Mouse (Mus musculus) MEL (cell line): ENCODE measurements around the gene Zfand2b. TPM values are rescaled to one million over a fixed set of nuclear protein-coding genes. Genes with fewer than 3 reads are reported as not detected.

Experiments
- DNase-seq: peaks from one replicate; pipeline ENCODE4 v3.0.0; 2011; ENCODE audit warnings: low read depth, low spot score
- H3K27ac ChIP-seq: 2 replicates; pipeline ENCODE4 v1.5.1; 2012; ENCODE audit warnings: low read depth, mild to moderate bottlenecking, control low read depth, low read length, moderate library complexity; ENCODE audit not compliant: control insufficient read depth
- H3K27me3 ChIP-seq, 2 experiments: fragments of 150-350 bp in 1 of 2; sonication (generic) in 1 of 2; 2 replicates each; pipeline ENCODE4 v1.6.1; 2012; ENCODE audit warnings: low read length in 2 of 2, mild to moderate bottlenecking in 2 of 2, improper control_type of control experiment in 1 of 2, moderate library complexity in 1 of 2; ENCODE audit not compliant: insufficient read depth in 2 of 2, control insufficient read depth in 1 of 2
- H3K36me3 ChIP-seq, 2 experiments: 2 replicates each; pipeline ENCODE4 v1.6.1; 2012 to 2014; ENCODE audit warnings: low read length in 2 of 2, improper control_type of control experiment in 1 of 2, inconsistent platforms in 1 of 2, mild to moderate bottlenecking in 1 of 2; ENCODE audit not compliant: insufficient read depth in 2 of 2, control insufficient read depth in 1 of 2
- H3K4me1 ChIP-seq, 2 experiments: fragments of 150-350 bp in 1 of 2; sonication (generic) in 1 of 2; 2 replicates each; pipeline ENCODE4 v1.6.1; 2012; ENCODE audit warnings: low read length in 2 of 2, improper control_type of control experiment in 1 of 2, mild to moderate bottlenecking in 1 of 2; ENCODE audit not compliant: insufficient read depth in 2 of 2, control insufficient read depth in 1 of 2
- H3K4me3 ChIP-seq, 2 experiments: fragments of 150-350 bp in 1 of 2; sonication (generic) in 1 of 2; 2 replicates each; pipeline ENCODE4 v1.5.1; 2012; ENCODE audit warnings: low read depth in 2 of 2, low read length in 2 of 2, mild to moderate bottlenecking in 2 of 2, moderate library complexity in 2 of 2, control low read depth in 1 of 2, improper control_type of control experiment in 1 of 2; ENCODE audit not compliant: control insufficient read depth in 1 of 2, insufficient read depth in 1 of 2
- H3K79me2 ChIP-seq: 2 replicates; pipeline ENCODE4 v1.6.1; 2012; ENCODE audit warnings: mild to moderate bottlenecking, low read length, moderate library complexity; ENCODE audit not compliant: control insufficient read depth, poor library complexity, insufficient read depth
- H3K9ac ChIP-seq: 2 replicates; pipeline ENCODE4 v1.6.1; 2012; ENCODE audit warnings: low read depth, mild to moderate bottlenecking, control low read depth, low read length, moderate library complexity; ENCODE audit not compliant: control insufficient read depth, poor library complexity, severe bottlenecking
- H3K9me3 ChIP-seq: fragments of 150-350 bp; sonication (generic); replicated peaks from 2 replicates; pipeline ENCODE4 v1.6.1; 2012; ENCODE audit warnings: mild to moderate bottlenecking, low read length, improper control_type of control experiment, moderate library complexity; ENCODE audit not compliant: insufficient read depth
- BHLHE40 ChIP-seq: IDR thresholded peaks from 2 replicates; pipeline ENCODE4 v1.6.1; 2012; ENCODE audit warnings: low read depth, mild to moderate bottlenecking, inconsistent platforms, low read length, improper control_type of control experiment, borderline replicate concordance
- CHD1 ChIP-seq: IDR thresholded peaks from 2 replicates; pipeline ENCODE4 v1.6.1; 2012; ENCODE audit warnings: low read depth, mild to moderate bottlenecking, inconsistent platforms, low read length, improper control_type of control experiment
- CHD2 ChIP-seq: IDR thresholded peaks from 2 replicates; pipeline ENCODE4 v1.6.1; 2011; ENCODE audit warnings: low read length, improper control_type of control experiment
- CTCF ChIP-seq, 3 experiments: IDR thresholded peaks in 2 of 3; conservative IDR thresholded peaks in 1 of 3; 2 replicates each; pipeline ENCODE4 v1.5.1; 2011 to 2012; ENCODE audit warnings: low read length in 3 of 3, low read depth in 2 of 3, mild to moderate bottlenecking in 2 of 3, improper control_type of control experiment in 1 of 3, inconsistent platforms in 1 of 3, mixed read lengths in 1 of 3, moderate library complexity in 1 of 3; ENCODE audit not compliant: control insufficient read depth in 1 of 3, insufficient read depth in 1 of 3, poor library complexity in 1 of 3, severe bottlenecking in 1 of 3
- E2F4 ChIP-seq: IDR thresholded peaks from 2 replicates; pipeline ENCODE4 v1.6.1; 2011; ENCODE audit warnings: low read depth, low read length, improper control_type of control experiment, borderline replicate concordance
- ELF1 ChIP-seq: IDR thresholded peaks from 2 replicates; pipeline ENCODE4 v1.6.1; 2014; ENCODE audit warnings: low read depth, mild to moderate bottlenecking, inconsistent platforms, low read length, improper control_type of control experiment, moderate library complexity
- EP300 ChIP-seq, 2 experiments: IDR thresholded peaks; 2 replicates each; pipeline ENCODE4 v1.6.1; 2011; ENCODE audit warnings: improper control_type of control experiment in 2 of 2, low read length in 2 of 2, low read depth in 1 of 2, mild to moderate bottlenecking in 1 of 2
- ETS1 ChIP-seq: IDR thresholded peaks from 2 replicates; pipeline ENCODE4 v1.6.1; 2012; ENCODE audit warnings: low read depth, mild to moderate bottlenecking, inconsistent platforms, low read length, improper control_type of control experiment, moderate library complexity
- GABPA ChIP-seq: IDR thresholded peaks from 2 replicates; pipeline ENCODE4 v1.6.1; 2012; ENCODE audit warnings: low read depth, mild to moderate bottlenecking, inconsistent platforms, low read length, improper control_type of control experiment, moderate library complexity
- HCFC1 ChIP-seq: IDR thresholded peaks from 2 replicates; pipeline ENCODE4 v1.6.1; 2012; ENCODE audit warnings: low read depth, mild to moderate bottlenecking, inconsistent platforms, low read length, improper control_type of control experiment, moderate library complexity
- JUND ChIP-seq: IDR thresholded peaks from 2 replicates; pipeline ENCODE4 v1.6.1; 2011; ENCODE audit warnings: low read depth, mild to moderate bottlenecking, improper control_type of control experiment, low read length
- KAT2A ChIP-seq: conservative IDR thresholded peaks from 2 replicates; pipeline ENCODE4 v1.6.1; 2012; ENCODE audit warnings: low read depth, low read length, improper control_type of control experiment, inconsistent platforms
- MAX ChIP-seq: IDR thresholded peaks from 2 replicates; pipeline ENCODE4 v1.6.1; 2011; ENCODE audit warnings: low read length, improper control_type of control experiment
- MAZ ChIP-seq: IDR thresholded peaks from 2 replicates; pipeline ENCODE4 v1.6.1; 2012; ENCODE audit warnings: low read depth, mild to moderate bottlenecking, inconsistent platforms, low read length, improper control_type of control experiment
- MEF2A ChIP-seq: IDR thresholded peaks from 2 replicates; pipeline ENCODE4 v1.6.1; 2014; ENCODE audit warnings: low read depth, mild to moderate bottlenecking, inconsistent platforms, low read length, improper control_type of control experiment; ENCODE audit not compliant: poor library complexity, insufficient replicate concordance, severe bottlenecking; ENCODE audit errors: extremely low read depth
- MXI1 ChIP-seq: IDR thresholded peaks from 2 replicates; pipeline ENCODE4 v1.6.1; 2011; ENCODE audit warnings: mild to moderate bottlenecking, low read depth, low read length, improper control_type of control experiment
- MYB ChIP-seq: IDR thresholded peaks from 2 replicates; pipeline ENCODE4 v1.6.1; 2011; ENCODE audit warnings: mild to moderate bottlenecking, low read depth, low read length, improper control_type of control experiment
- MYC ChIP-seq: IDR thresholded peaks from 2 replicates; pipeline ENCODE4 v1.6.1; 2011; ENCODE audit warnings: low read depth, mild to moderate bottlenecking, low read length, improper control_type of control experiment, moderate library complexity
- NELFE ChIP-seq: IDR thresholded peaks from 2 replicates; pipeline ENCODE4 v1.6.1; 2011; ENCODE audit warnings: low read depth, low read length, improper control_type of control experiment
- NRF1 ChIP-seq: IDR thresholded peaks from 2 replicates; pipeline ENCODE4 v1.6.1; 2014; ENCODE audit warnings: low read depth, mild to moderate bottlenecking, inconsistent platforms, low read length, improper control_type of control experiment, moderate library complexity; ENCODE audit not compliant: poor library complexity, insufficient read depth, severe bottlenecking
- POLR2A ChIP-seq, 2 experiments: IDR thresholded peaks; 2 replicates each; pipeline ENCODE4 v1.6.1; 2011 to 2012; ENCODE audit warnings: low read length in 2 of 2, mild to moderate bottlenecking in 2 of 2, control low read depth in 1 of 2, improper control_type of control experiment in 1 of 2, low read depth in 1 of 2, moderate library complexity in 1 of 2; ENCODE audit not compliant: control insufficient read depth in 1 of 2, insufficient read depth in 1 of 2, poor library complexity in 1 of 2
- POLR2AphosphoS2 ChIP-seq: IDR thresholded peaks from 2 replicates; pipeline ENCODE4 v1.6.1; 2011; ENCODE audit warnings: low read length, improper control_type of control experiment
- SIN3A ChIP-seq: IDR thresholded peaks from 2 replicates; pipeline ENCODE4 v1.6.1; 2012; ENCODE audit warnings: low read length, improper control_type of control experiment, inconsistent platforms
- SMC3 ChIP-seq: IDR thresholded peaks from 2 replicates; pipeline ENCODE4 v1.6.1; 2011; ENCODE audit warnings: low read depth, low read length, improper control_type of control experiment
- TAL1 ChIP-seq: IDR thresholded peaks from 2 replicates; pipeline ENCODE4 v1.6.1; 2012; ENCODE audit warnings: mild to moderate bottlenecking, inconsistent platforms, low read length, moderate library complexity, mixed read lengths
- TBP ChIP-seq: IDR thresholded peaks from 2 replicates; pipeline ENCODE4 v1.8.0; 2011; ENCODE audit warnings: low read depth, low read length, improper control_type of control experiment
- TCF12 ChIP-seq: IDR thresholded peaks from 2 replicates; pipeline ENCODE4 v1.6.1; 2014; ENCODE audit warnings: low read depth, mild to moderate bottlenecking, inconsistent platforms, low read length, improper control_type of control experiment, moderate library complexity
- UBTF ChIP-seq: IDR thresholded peaks from 2 replicates; pipeline ENCODE4 v1.6.1; 2012; ENCODE audit warnings: low read depth, mild to moderate bottlenecking, inconsistent platforms, low read length, improper control_type of control experiment, moderate library complexity, borderline replicate concordance; ENCODE audit not compliant: insufficient read depth
- USF1 ChIP-seq: IDR thresholded peaks from 2 replicates; pipeline ENCODE4 v1.6.1; 2014; ENCODE audit warnings: low read depth, mild to moderate bottlenecking, inconsistent platforms, low read length, improper control_type of control experiment, moderate library complexity
- USF2 ChIP-seq, 2 experiments: IDR thresholded peaks; 2 replicates each; pipeline ENCODE4 v1.6.1; 2011 to 2012; ENCODE audit warnings: improper control_type of control experiment in 2 of 2, low read length in 2 of 2, borderline replicate concordance in 1 of 2, inconsistent platforms in 1 of 2, low read depth in 1 of 2, mild to moderate bottlenecking in 1 of 2; ENCODE audit not compliant: insufficient read depth in 1 of 2
- ZC3H11A ChIP-seq: IDR thresholded peaks from 2 replicates; pipeline ENCODE4 v1.6.1; 2012; ENCODE audit warnings: low read depth, mild to moderate bottlenecking, inconsistent platforms, low read length, improper control_type of control experiment
- ZKSCAN1 ChIP-seq: IDR thresholded peaks from 2 replicates; pipeline ENCODE4 v1.6.1; 2012; ENCODE audit warnings: low read depth, mild to moderate bottlenecking, inconsistent platforms, low read length, improper control_type of control experiment, moderate library complexity
- ZMIZ1 ChIP-seq: IDR thresholded peaks from 2 replicates; pipeline ENCODE4 v1.6.1; 2012; ENCODE audit warnings: low read depth, mild to moderate bottlenecking, inconsistent platforms, low read length, improper control_type of control experiment, moderate library complexity
- ZNF384 ChIP-seq: IDR thresholded peaks from 2 replicates; pipeline ENCODE4 v1.6.1; 2012; ENCODE audit warnings: low read depth, mild to moderate bottlenecking, inconsistent platforms, low read length, improper control_type of control experiment
- polyA plus RNA-seq, 2 experiments: library from polyadenylated mRNA; stranded (reverse) in 1 of 2; unstranded in 1 of 2; fragments of >175 nt in 1 of 2; fragments of >200 nt in 1 of 2; gene quantifications; 2 replicates each; pipeline versions ENCODE4 v1.2.1 to v1.2.4; 2012; ENCODE audit warnings: low replicate concordance in 2 of 2, low read depth in 1 of 2; ENCODE audit not compliant: insufficient read length in 2 of 2, insufficient read depth in 1 of 2, missing spikeins in 1 of 2
- total RNA-seq: library from RNA; depleted of rRNA; stranded (reverse); fragments of 300-350 nt; gene quantifications from 2 replicates; pipeline ENCODE4 v1.2.3, GENCODE M21; 2012; rRNA removed

The Zfand2b gene
- 14.4 and 15.0 TPM in 2 replicates for total RNA-seq
- 10 to 100 TPM in 1 of 2 experiments, not detected in 1; 18.3 TPM for polyA plus RNA-seq

DNA sequence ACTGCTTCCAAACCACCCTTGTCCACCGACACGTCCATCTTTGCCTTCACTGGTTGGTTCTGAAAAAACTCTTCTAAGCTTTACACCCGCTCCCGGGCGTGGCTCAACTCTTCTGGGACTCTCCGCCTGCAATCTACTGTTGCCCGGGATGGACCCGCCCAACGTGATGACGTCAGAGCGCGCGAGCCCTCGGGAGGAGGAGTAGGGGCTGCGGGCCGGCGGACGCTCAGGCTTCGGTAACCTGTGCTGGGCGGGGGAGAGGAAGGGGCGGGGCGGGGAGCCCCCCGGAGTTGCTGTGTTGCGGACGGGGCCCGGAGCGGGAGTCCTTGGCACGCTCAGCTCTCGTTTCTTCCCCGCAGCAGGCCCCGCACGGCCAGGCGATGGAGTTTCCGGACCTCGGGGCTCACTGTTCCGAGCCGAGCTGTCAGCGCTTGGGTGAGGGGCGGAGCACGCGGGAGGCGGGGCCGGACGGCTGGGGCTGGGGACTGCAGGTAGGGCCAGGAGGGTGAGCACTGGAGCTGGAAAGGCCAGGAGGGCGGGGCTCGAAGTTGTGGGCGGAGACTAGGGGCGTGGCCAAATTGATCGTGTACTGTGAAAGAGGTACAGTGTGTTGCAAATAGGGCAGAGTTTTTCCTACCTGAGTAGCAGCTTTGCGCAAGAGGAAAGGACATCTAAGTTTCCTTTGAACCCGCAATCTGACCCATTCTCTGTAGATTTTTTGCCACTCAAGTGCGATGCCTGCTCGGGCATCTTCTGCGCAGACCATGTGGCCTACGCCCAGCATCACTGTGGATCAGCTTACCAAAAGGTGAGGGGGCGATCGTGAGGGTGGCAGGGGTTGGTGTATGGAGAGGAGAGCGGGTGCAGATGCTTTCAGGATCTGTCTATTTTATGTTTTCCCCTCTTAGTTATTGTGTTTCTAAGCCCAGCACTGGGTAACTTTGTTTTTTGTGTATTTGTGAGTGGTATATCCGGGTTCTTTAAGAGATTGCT lies at the start of gene Zfand2b:
Gene Zfand2b (plus strand): TSS at position 175 of the 993 bp plus-strand sequence.
- H3K79me2 ChIP-seq: no peaks in the 10 kb centered on the region
- H3K9me3 ChIP-seq: no peaks in the 10 kb centered on the region
- H3K27me3 ChIP-seq: no peaks in the 10 kb centered on the region
- H3K9ac ChIP-seq: peak within 1 kb of the TSS; percentile 65
- H3K4me3 ChIP-seq: peak within 1 kb of the TSS; percentile 60 to 84
- H3K36me3 ChIP-seq: no peaks in the 10 kb centered on the region; a peak in 2 of 4 replicates
- peak; percentile 97 for DNase-seq
- H3K27ac ChIP-seq: peak within 1 kb of the TSS; percentile 48; the same call in 1 of the 2 replicates
- peaks cover 0 to 4% of the 10 kb centered on the region in 2 experiments; a peak in 2 of 4 replicates for H3K4me1 ChIP-seq
- TF ChIP-seq HCFC1 (peak; percentile 64), POLR2AphosphoS2 (peak; percentile 45; the same call in 1 of the 2 replicates), KAT2A (no peak), NELFE (peak; percentile 56), MAX (peak; percentile 40; the same call in 1 of the 2 replicates), CTCF (IDR thresholded peaks at IDR 0.05 in 2 of 3, conservative IDR thresholded peaks at IDR 0.05 in 1 of 3; ENCODE audit: control insufficient read depth in 1 of 3, insufficient read depth in 1 of 3, low read depth in 2 of 3, low read length in 3 of 3, poor library complexity in 1 of 3, severe bottlenecking in 1 of 3) (no peak), TAL1 (no peak), ZMIZ1 (peak; percentile 59; the same call in 1 of the 2 replicates), MYB (no peak), MXI1 (peak; percentile 52), TBP (peak; percentile 38; the same call in 1 of the 2 replicates), UBTF (no peak), MYC (0 out of 2 replicates have a peak, but pooled peaks have one; percentile 44), BHLHE40 (no peak), TCF12 (peak; percentile 68), POLR2A (IDR thresholded peaks at IDR 0.05; ENCODE audit: control insufficient read depth in 1 of 2, insufficient read depth in 1 of 2, low read depth in 1 of 2, low read length in 2 of 2, poor library complexity in 1 of 2) (peak; percentile 60 to 80; a peak in 3 of 4 replicates), USF2 (IDR thresholded peaks at IDR 0.05; ENCODE audit: borderline replicate concordance in 1 of 2, insufficient read depth in 1 of 2, low read depth in 1 of 2, low read length in 2 of 2) (no peak), EP300 (IDR thresholded peaks at IDR 0.05; ENCODE audit: low read depth in 1 of 2, low read length in 2 of 2) (no peak), MAZ (peak; percentile 35; the same call in 1 of the 2 replicates), ZNF384 (peak; percentile 67), ETS1 (peak; percentile 44; the same call in 1 of the 2 replicates), SMC3 (no peak), ZKSCAN1 (no peak), JUND (no peak), E2F4 (no peak; the same call in 1 of the 2 replicates), ELF1 (no peak), SIN3A (peak; percentile 68), CHD1 (no peak), ZC3H11A (no peak), CHD2 (no peak), GABPA (no peak), USF1 (no peak), MEF2A (no peak), NRF1 (no peak)
